Mouse (Mus musculus) midbrain, embryonic 13.5 days (tissue): ENCODE measurements around the gene Ankmy1. TPM values are rescaled to one million over a fixed set of nuclear protein-coding genes. Genes with fewer than 3 reads are reported as not detected.

Experiments
- ATAC-seq: fragments of 200-750 bp; cut with Nextera tagmentation; 2 replicates; pipeline ENCODE4 v1.8.0; 2017; ENCODE audit warnings: mild to moderate bottlenecking, moderate TSS enrichment, moderate library complexity
- H3K27ac ChIP-seq: fragments of 300-500 bp; sonication (generic); 2 replicates; pipeline ENCODE4 v1.5.1; 2015; ENCODE audit warnings: inconsistent platforms, mild to moderate bottlenecking, moderate library complexity
- H3K27me3 ChIP-seq: fragments of 300-500 bp; sonication (generic); 2 replicates; pipeline ENCODE4 v1.6.1; 2015; ENCODE audit warnings: mild to moderate bottlenecking, inconsistent platforms
- H3K36me3 ChIP-seq: fragments of 300-500 bp; sonication (generic); 2 replicates; pipeline ENCODE4 v1.6.1; 2015; ENCODE audit warnings: mild to moderate bottlenecking, inconsistent platforms
- H3K4me1 ChIP-seq: fragments of 300-500 bp; sonication (generic); replicated peaks from 2 replicates; pipeline ENCODE4 v1.6.1; 2015; ENCODE audit warnings: inconsistent platforms
- H3K4me2 ChIP-seq: fragments of 300-500 bp; sonication (generic); replicated peaks from 2 replicates; pipeline ENCODE4 v1.6.1; 2015; ENCODE audit warnings: moderate library complexity, mild to moderate bottlenecking, inconsistent platforms
- H3K4me3 ChIP-seq: fragments of 300-500 bp; sonication (generic); replicated peaks from 2 replicates; pipeline ENCODE4 v1.5.1; 2015; ENCODE audit warnings: mild to moderate bottlenecking, inconsistent platforms
- H3K9ac ChIP-seq: fragments of 300-500 bp; sonication (generic); replicated peaks from 2 replicates; pipeline ENCODE4 v1.6.1; 2015; ENCODE audit warnings: mild to moderate bottlenecking, inconsistent platforms
- H3K9me3 ChIP-seq: fragments of 300-500 bp; sonication (generic); 2 replicates; pipeline ENCODE4 v1.6.1; 2016; ENCODE audit warnings: mild to moderate bottlenecking, inconsistent platforms
- WGBS: fragments of 180-500 bp; shearing (Covaris S2); methylation state at CpG from one replicate; pipeline ENCODE4 v1.1.7; 2015; 5-methylcytosine and 5-hydroxymethylcytosine counted together
- polyA plus RNA-seq: library from polyadenylated mRNA; unstranded; fragments of >200 nt; fragmentation: Nextera tagmentation; extraction: Ambion mirVana; gene quantifications from 2 replicates; pipeline ENCODE4 v1.2.1, GENCODE M21; 2015

The Ankmy1 gene
- polyA plus RNA-seq, 1 experiment from 2014 or later = 1.0 TPM

GRCm38 (mm10) chr1:92881982-92882381 lies 20.7 kb downstream of the Ankmy1 start:
- no peak for ATAC-seq
- Histone ChIP-seq H3K27me3 (no peaks in the 10 kb centered on the region), H3K9ac (no peak overlapping the region), H3K4me3 (no peak overlapping the region), H3K9me3 (no peaks in the 10 kb centered on the region), H3K4me2 (no peak overlapping the region), H3K4me1 (no peaks in the 10 kb centered on the region), H3K36me3 (no peaks in the 10 kb centered on the region), H3K27ac (no peak overlapping the region)
- 88% methylated on average over 6 of the region's 6 CpGs for WGBS

DNA sequence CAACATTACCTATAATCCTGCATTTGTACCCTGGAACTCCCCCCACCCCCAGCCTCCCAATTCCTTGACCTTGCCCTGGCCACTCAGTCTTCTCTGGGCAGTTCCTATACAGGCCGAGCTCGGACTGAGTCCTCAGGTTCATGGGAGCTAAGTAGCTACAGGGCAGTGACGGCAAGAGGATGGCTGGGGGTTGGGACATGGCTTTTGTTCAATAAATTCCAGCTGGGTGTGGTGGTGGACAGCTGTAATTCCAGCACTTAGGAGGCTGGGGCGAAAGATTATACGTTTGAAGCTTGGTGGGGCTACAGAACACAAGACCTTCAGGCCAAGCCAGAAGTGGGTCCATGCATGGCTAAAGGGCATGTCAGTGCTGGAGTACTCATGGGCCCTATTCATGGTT lies 22.6 kb downstream of the Ankmy1 start:
- no peak for ATAC-seq
- Histone ChIP-seq H3K4me1 (no peaks in the 10 kb centered on the region), H3K4me2 (no peak overlapping the region), H3K27me3 (no peaks in the 10 kb centered on the region), H3K9me3 (no peaks in the 10 kb centered on the region), H3K9ac (no peak overlapping the region), H3K36me3 (no peaks in the 10 kb centered on the region), H3K4me3 (no peak overlapping the region), H3K27ac (no peak overlapping the region)
- 85% methylated on average over 5 of the region's 5 CpGs for WGBS

DNA sequence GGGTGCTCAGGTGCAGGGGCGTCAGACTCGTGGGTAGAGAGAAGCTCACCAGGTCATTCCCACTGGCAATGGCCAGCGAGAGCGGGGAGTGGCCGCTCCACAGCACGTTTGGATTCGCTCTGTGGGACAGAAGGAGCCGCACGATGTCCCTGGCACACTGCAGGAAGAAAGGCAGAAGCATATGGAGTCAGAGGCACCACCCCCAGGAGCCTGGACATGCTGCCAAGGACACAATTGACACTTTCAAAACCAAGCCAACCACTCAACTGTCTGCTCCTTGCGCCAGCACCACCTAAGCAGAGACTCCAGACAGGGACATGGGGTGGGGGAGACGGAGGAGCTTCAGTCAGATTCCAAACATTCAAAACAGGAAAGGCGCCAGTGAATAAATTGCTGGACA lies 23.4 kb downstream of the Ankmy1 start:
- no peaks in the 10 kb centered on the region for H3K4me1 ChIP-seq
- no peaks in the 10 kb centered on the region for H3K27me3 ChIP-seq
- H3K9ac ChIP-seq = no peak overlapping the region
- H3K9me3 ChIP-seq = no peaks in the 10 kb centered on the region
- no peaks in the 10 kb centered on the region for H3K36me3 ChIP-seq
- no peak overlapping the region for H3K4me3 ChIP-seq
- no peak overlapping the region for H3K4me2 ChIP-seq
- ATAC-seq = no peak
- 88% methylated on average over 12 of the region's 12 CpGs for WGBS
- H3K27ac ChIP-seq = no peak overlapping the region

GRCm38 (mm10) chr1:92878066-92878741 lies 24.5 kb downstream of the Ankmy1 start:
- Histone ChIP-seq H3K4me3 (no peak overlapping the region), H3K9ac (no peak overlapping the region), H3K4me2 (no peak overlapping the region), H3K4me1 (no peaks in the 10 kb centered on the region), H3K27ac (no peak overlapping the region), H3K9me3 (no peaks in the 10 kb centered on the region), H3K36me3 (no peaks in the 10 kb centered on the region), H3K27me3 (no peaks in the 10 kb centered on the region)
- 87% methylated on average over 13 of the region's 13 CpGs for WGBS
- no peak for ATAC-seq

DNA sequence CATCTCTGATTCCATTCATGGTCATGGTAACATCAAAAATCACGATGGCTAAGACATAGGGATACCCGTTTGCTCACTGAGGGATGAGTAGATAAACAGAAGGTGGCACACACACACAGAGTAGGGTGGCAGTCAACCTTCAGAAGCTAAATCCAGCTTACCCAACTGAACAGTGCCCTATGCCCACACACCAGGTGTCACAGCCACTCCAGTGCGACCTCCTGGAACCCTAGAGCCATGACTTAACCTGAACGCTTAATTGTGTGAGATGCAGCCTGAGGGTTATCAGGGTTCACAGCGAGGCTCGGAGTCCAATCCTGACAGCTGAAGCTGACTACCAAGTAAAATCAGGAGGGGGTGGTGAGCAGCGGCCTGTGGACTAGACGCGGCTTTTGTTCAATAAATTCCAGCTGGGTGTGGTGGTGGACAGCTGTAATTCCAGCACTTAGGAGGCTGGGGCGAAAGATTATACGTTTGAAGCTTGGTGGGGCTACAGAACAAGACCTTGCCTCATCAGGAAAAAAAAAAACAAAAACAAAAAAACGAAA lies 25.2 kb downstream of the Ankmy1 start:
- no peak overlapping the region for H3K4me2 ChIP-seq
- H3K9ac ChIP-seq = no peak overlapping the region
- no peaks in the 10 kb centered on the region for H3K9me3 ChIP-seq
- H3K4me1 ChIP-seq = no peaks in the 10 kb centered on the region
- WGBS = 67% methylated on average over 12 of the region's 12 CpGs
- no peak overlapping the region for H3K27ac ChIP-seq
- no peaks in the 10 kb centered on the region for H3K36me3 ChIP-seq
- no peaks in the 10 kb centered on the region for H3K27me3 ChIP-seq
- H3K4me3 ChIP-seq = no peak overlapping the region
- no peak for ATAC-seq

DNA sequence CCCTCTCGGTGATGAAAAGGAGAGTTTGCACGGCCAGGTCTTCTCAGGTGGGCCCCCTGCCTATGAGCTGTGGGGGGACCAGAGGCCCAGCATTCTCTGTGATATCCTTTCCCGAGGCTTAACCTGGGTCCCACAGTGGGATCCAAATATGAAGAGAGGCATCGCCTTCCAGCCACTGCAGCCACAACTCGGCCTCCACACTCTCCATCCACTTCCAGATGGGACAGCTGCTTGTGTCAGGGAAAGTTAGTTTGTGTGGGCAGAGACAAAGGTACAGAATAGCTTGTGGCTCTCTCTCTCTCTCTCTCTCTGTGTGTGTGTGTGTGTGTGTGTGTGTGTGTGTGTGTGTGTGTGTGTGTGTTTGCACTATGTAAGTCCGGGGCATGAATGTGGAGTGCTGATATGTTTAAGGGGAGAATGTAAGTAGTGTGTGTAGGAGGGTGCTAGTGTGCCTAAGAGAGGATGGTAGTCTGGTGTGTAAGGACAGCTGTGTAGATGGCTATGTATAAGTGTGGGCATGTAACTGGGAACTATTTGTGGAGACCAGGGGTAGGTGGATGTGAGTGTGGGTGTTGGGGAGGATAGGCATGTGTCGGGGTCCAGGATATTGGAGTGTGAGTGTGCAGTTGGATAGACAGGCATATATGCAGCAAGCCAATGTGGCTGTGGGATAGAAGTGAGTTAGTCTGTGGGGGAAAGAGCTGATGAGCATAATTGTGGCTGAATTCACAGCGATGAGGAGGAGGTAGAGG lies 27.2 kb downstream of the Ankmy1 start:
- Histone ChIP-seq H3K4me1 (no peaks in the 10 kb centered on the region), H3K27me3 (no peaks in the 10 kb centered on the region), H3K27ac (no peak overlapping the region), H3K4me2 (no peak overlapping the region), H3K4me3 (no peak overlapping the region), H3K9ac (no peak overlapping the region), H3K9me3 (no peaks in the 10 kb centered on the region), H3K36me3 (no peaks in the 10 kb centered on the region)
- WGBS = 89% methylated on average over 8 of the region's 8 CpGs
- no peak for ATAC-seq

DNA sequence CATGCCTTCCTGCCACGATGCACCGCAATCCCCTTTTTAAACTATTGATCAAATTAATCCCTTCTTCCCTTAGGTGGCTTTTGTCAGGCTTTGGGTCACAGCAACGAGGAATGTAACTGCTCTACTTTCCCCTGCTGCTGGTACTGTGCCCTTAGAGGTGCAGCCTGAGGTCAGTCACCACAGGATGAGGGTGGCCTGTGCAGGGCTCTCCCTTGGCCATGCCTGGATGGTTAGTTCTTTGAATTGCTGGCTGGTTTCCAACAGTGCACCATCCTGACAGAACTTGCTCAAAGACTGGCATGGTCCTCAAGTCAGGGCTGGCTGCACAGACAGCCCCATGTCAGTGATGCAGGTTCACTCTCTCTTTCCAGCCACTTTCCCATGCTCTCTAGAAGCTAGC lies 28.7 kb downstream of the Ankmy1 start:
- Histone ChIP-seq H3K9ac (no peak overlapping the region), H3K27ac (no peak overlapping the region), H3K27me3 (no peaks in the 10 kb centered on the region), H3K4me3 (no peak overlapping the region), H3K4me2 (no peak overlapping the region), H3K9me3 (no peaks in the 10 kb centered on the region), H3K36me3 (no peaks in the 10 kb centered on the region), H3K4me1 (no peaks in the 10 kb centered on the region)
- no peak for ATAC-seq
- WGBS = 60% methylated on average over 3 of the region's 3 CpGs

GRCm38 (mm10) chr1:92872666-92873065 lies 30.0 kb downstream of the Ankmy1 start:
- Histone ChIP-seq H3K4me3 (no peak overlapping the region), H3K27ac (no peak overlapping the region), H3K4me2 (no peak overlapping the region), H3K9ac (no peak overlapping the region), H3K36me3 (no peaks in the 10 kb centered on the region), H3K27me3 (no peaks in the 10 kb centered on the region), H3K9me3 (no peaks in the 10 kb centered on the region), H3K4me1 (no peaks in the 10 kb centered on the region)
- WGBS = 92% methylated on average over 7 of the region's 7 CpGs
- ATAC-seq = no peak

DNA sequence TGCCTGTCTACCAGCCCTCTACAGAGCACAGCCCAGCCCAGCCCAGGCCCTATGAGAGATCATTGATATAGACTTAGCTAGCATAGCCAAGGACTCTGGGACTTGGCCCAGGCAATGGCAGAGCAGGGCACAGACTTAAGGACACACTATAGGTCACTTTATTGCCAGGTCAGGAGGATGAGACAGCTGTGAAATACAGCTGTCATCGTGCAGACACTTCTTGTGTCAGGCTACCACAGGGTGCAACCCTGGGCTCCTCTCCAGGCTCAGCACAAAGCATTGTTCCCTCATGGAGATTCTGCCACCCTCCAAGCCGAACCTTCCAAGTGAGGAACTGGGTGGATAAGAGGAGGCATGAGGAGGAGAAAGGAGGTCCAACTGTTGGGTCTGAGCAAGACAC lies 32.7 kb downstream of the Ankmy1 start:
- no peak for ATAC-seq
- Histone ChIP-seq H3K9me3 (no peaks in the 10 kb centered on the region), H3K4me1 (peaks cover 7% of the 10 kb centered on the region), H3K4me3 (no peak overlapping the region), H3K27me3 (no peaks in the 10 kb centered on the region), H3K9ac (no peak overlapping the region), H3K36me3 (no peaks in the 10 kb centered on the region), H3K4me2 (no peak overlapping the region), H3K27ac (no peak overlapping the region)
- 82% methylated on average over 2 of the region's 2 CpGs for WGBS

GRCm38 (mm10) chr1:92866170-92866569 lies 36.5 kb downstream of the Ankmy1 start:
- Histone ChIP-seq H3K36me3 (no peaks in the 10 kb centered on the region), H3K9ac (no peak overlapping the region), H3K27me3 (no peaks in the 10 kb centered on the region), H3K4me2 (no peak overlapping the region), H3K4me1 (peaks cover 7% of the 10 kb centered on the region), H3K4me3 (no peak overlapping the region), H3K9me3 (no peaks in the 10 kb centered on the region), H3K27ac (no peak overlapping the region)
- ATAC-seq = no peak
- WGBS = 67% methylated on average over 2 of the region's 2 CpGs

DNA sequence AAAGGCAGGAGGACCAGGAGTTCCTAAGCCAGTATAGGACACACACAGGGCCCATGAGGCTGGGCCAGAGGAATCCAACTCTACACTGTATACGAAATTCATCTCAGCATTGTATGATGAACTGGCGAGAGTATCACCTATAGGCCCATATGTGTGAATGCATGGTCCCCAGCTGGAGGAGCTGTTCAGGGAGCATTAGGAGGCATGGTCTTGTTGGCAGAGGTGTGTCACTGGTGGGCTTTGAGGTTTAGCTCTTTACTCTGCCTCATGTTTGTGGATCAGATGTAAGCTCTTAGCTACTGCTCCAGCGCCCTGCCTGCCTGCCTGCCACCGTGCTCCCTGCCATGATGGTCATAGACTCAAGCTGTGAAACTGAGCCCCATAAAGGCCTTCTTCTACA lies 39.4 kb downstream of the Ankmy1 start:
- Histone ChIP-seq H3K4me3 (no peak overlapping the region), H3K4me1 (peaks cover 7% of the 10 kb centered on the region), H3K4me2 (no peak overlapping the region), H3K36me3 (peaks cover 25% of the 10 kb centered on the region), H3K27me3 (no peaks in the 10 kb centered on the region), H3K9ac (no peak overlapping the region), H3K9me3 (no peaks in the 10 kb centered on the region), H3K27ac (no peak overlapping the region)
- 85% methylated on average over 4 of the region's 4 CpGs for WGBS
- no peak for ATAC-seq

GRCm38 (mm10) chr1:92861503-92861902 lies 41.2 kb downstream of the Ankmy1 start:
- Histone ChIP-seq H3K4me3 (no peak overlapping the region), H3K4me2 (no peak overlapping the region), H3K4me1 (peaks cover 7% of the 10 kb centered on the region), H3K36me3 (peaks cover 43% of the 10 kb centered on the region), H3K27me3 (no peaks in the 10 kb centered on the region), H3K27ac (peak overlapping the region; percentile 37; the same call in 1 of the 2 replicates), H3K9ac (no peak overlapping the region), H3K9me3 (no peaks in the 10 kb centered on the region)
- no peak for ATAC-seq
- 81% methylated on average over 6 of the region's 6 CpGs for WGBS
